Comparison of ENCODE assay signal across 29 mouse cellular contexts in the genomic region with DNA sequence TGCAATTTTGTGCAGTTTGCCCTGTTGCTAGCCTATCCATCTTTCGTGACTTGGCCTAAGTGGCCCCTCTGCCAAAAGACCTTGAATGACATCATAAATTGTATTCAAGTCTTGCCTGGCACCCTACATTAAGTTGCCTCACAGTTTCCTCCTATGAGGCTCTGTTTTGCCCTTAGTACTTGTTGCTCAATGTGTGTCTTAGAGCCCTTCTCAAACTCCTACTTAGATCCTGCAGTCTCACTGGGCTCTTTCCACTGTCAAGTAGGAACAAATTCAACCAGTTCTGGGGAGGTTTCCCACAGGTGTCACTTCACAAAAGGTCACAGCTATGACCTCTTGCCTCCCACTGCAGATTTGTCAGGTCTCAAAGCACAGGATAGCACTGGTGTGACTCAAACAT. TPM values are rescaled to one million over a fixed set of nuclear protein-coding genes. Genes with fewer than 3 reads are reported as not detected.
DNase-seq lines count a peak whose midpoint lies in the region; ATAC-seq and TF ChIP-seq lines count a peak whose summit lies in the region.
"Had no signal": no experiment of that assay in that cellular context is flagged by ENCODE, and none has a peak within 500 bp of the region (broad histone marks: within the 10 kb centered on the region; RNA-seq: fewer than 3 reads in every experiment).

No protein-coding gene starts in this region.

- peak; percentile 49 to 88 for DNase-seq in adrenal gland, adult (ENCODE audit: inconsistent age in 2 of 2, low spot score in 1 of 2)
- DNase-seq in adrenal gland, postnatal 4 days (ENCODE audit: low spot score in 2 of 2), result no peak
- peak; percentile 2 for DNase-seq in adrenal gland, postnatal 25 days
- peak; percentile 82 for DNase-seq in lung, postnatal 0 days (ENCODE audit: low spot score)
- DNase-seq in urinary bladder, postnatal 10 days (ENCODE audit: low spot score), result no peak
- no peak for DNase-seq in thymus, postnatal 25 days
- DNase-seq in ovary, adult 18-20 months (ENCODE audit: low spot score), result no peak
- DNase-seq in midbrain, postnatal 0 days (ENCODE audit: low spot score), result no peak
- DNase-seq: cerebellum, adult 9-10 months; gastrocnemius, postnatal 14 days; heart, postnatal 10 days; kidney, adult 8-10 months; kidney, postnatal 14 days; left cerebral cortex, postnatal 4 days; liver; lung, embryonic 14.5 days had no signal

- 0 out of 2 replicates have a peak, but pooled peaks cover 4% of the 10 kb centered on the region for H3K36me3 ChIP-seq in lung, postnatal 0 days (ENCODE audit: insufficient read depth, low read length)
- no peaks in the 10 kb centered on the region for H3K36me3 ChIP-seq in midbrain, postnatal 0 days (ENCODE audit: insufficient read depth, low read length)
- H3K36me3 ChIP-seq: midbrain, embryonic 15.5 days; neural tube, embryonic 15.5 days had no signal

- WGBS in lung, postnatal 0 days, result 47% methylated on average over 1 of the region's 1 CpGs
- WGBS in midbrain, postnatal 0 days, result 97% methylated on average over 1 of the region's 1 CpGs

- no peak for TF ChIP-seq CTCF in lung, postnatal 0 days (IDR thresholded peaks at IDR 0.05)
- no peak for TF ChIP-seq CTCF in midbrain, postnatal 0 days (IDR thresholded peaks at IDR 0.05)

- peak; percentile 85 for ATAC-seq in lung, postnatal 0 days
- no peak for ATAC-seq in midbrain, postnatal 0 days (ENCODE audit: low FRiP score)
- ATAC-seq: forebrain, embryonic 14.5 days; midbrain, embryonic 15.5 days had no signal

- H3K9me3 ChIP-seq in lung, postnatal 0 days (ENCODE audit: low read length), result no peaks in the 10 kb centered on the region
- H3K9me3 ChIP-seq in midbrain, postnatal 0 days (ENCODE audit: low read length), result no peaks in the 10 kb centered on the region
- H3K9me3 ChIP-seq: heart, embryonic 10.5 days; midbrain, embryonic 15.5 days; neural tube, embryonic 15.5 days had no signal

- H3K27me3 ChIP-seq in lung, postnatal 0 days (replicated peaks; ENCODE audit: insufficient read depth, low read length), result no peaks in the 10 kb centered on the region
- H3K27me3 ChIP-seq in midbrain, postnatal 0 days (ENCODE audit: insufficient read depth, low read length), result no peaks in the 10 kb centered on the region
- H3K27me3 ChIP-seq: CH12.LX; midbrain, embryonic 15.5 days; neural tube, embryonic 15.5 days had no signal

- no peak overlapping the region for H3K4me3 ChIP-seq in lung, postnatal 0 days (ENCODE audit: low read depth, low read length)
- H3K4me3 ChIP-seq in midbrain, postnatal 0 days (ENCODE audit: low read depth, low read length), result no peak overlapping the region
- H3K4me3 ChIP-seq: heart, embryonic 10.5 days; midbrain, embryonic 15.5 days; neural tube, embryonic 15.5 days had no signal

- TF ChIP-seq EP300 in lung, postnatal 0 days (IDR thresholded peaks at IDR 0.05), result peak; percentile 69

- H3K9ac ChIP-seq in lung, postnatal 0 days (replicated peaks; ENCODE audit: low read depth), result no peak overlapping the region
- H3K9ac ChIP-seq in midbrain, postnatal 0 days (replicated peaks; ENCODE audit: low read length, poor library complexity, severe bottlenecking), result no peak overlapping the region
- H3K9ac ChIP-seq: hindbrain, embryonic 14.5 days; lung, embryonic 14.5 days; midbrain, embryonic 15.5 days; neural tube, embryonic 15.5 days had no signal

- H3K4me1 ChIP-seq in lung, postnatal 0 days (ENCODE audit: insufficient read depth, low read depth, low read length), result no peaks in the 10 kb centered on the region; the same call in 1 of the 2 replicates
- H3K4me1 ChIP-seq in midbrain, postnatal 0 days (ENCODE audit: insufficient read depth, low read length), result no peaks in the 10 kb centered on the region
- H3K4me1 ChIP-seq: heart, embryonic 10.5 days; midbrain, embryonic 15.5 days; neural tube, embryonic 15.5 days had no signal

- no peak overlapping the region for H3K4me2 ChIP-seq in lung, postnatal 0 days (replicated peaks; ENCODE audit: low read depth, low read length)
- H3K4me2 ChIP-seq in midbrain, postnatal 0 days (ENCODE audit: low read depth, low read length, poor library complexity, severe bottlenecking), result no peak overlapping the region
- H3K4me2 ChIP-seq: hindbrain, embryonic 14.5 days; lung, embryonic 14.5 days; midbrain, embryonic 15.5 days; neural tube, embryonic 15.5 days had no signal

- H3K27ac ChIP-seq in lung, postnatal 0 days (ENCODE audit: low read length), result no peak overlapping the region
- no peak overlapping the region for H3K27ac ChIP-seq in midbrain, postnatal 0 days (ENCODE audit: low read depth, low read length)
- H3K27ac ChIP-seq: heart, embryonic 10.5 days; hindbrain, embryonic 14.5 days; midbrain, embryonic 15.5 days; neural tube, embryonic 15.5 days had no signal

RNA-seq across cellular contexts. Expression of a gene that starts 22.3 kb away (rescaled TPM):
- total RNA-seq in adrenal gland, postnatal 4 days (2021), result 10 to 100 TPM; 71.9 to 76.9 TPM
- 168 and 180 TPM in 2 replicates for total RNA-seq in adrenal gland, postnatal 25 days (2021)
- 143 and 168 TPM in 2 replicates for polyA plus RNA-seq in lung, postnatal 0 days (2015; fragmentation: Nextera tagmentation; extraction: Ambion mirVana)
- total RNA-seq in midbrain, postnatal 0 days (2014; rRNA removed), result 0.99 and 4.7 TPM in 2 replicates
- 3.0 and 4.0 TPM in 2 replicates for polyA plus RNA-seq in midbrain, postnatal 0 days (2015; fragmentation: Nextera tagmentation; extraction: Ambion mirVana)

RNA-seq across cellular contexts. Expression of a gene that starts 40.1 kb away (rescaled TPM):
- 10 to 100 TPM in 1 of 2 experiments, 1 to 10 TPM in 1; 1.7 to 35.3 TPM for total RNA-seq in adrenal gland, postnatal 4 days (2021)
- total RNA-seq in adrenal gland, postnatal 25 days (2021), result 3.3 and 8.9 TPM in 2 replicates
- polyA plus RNA-seq in lung, postnatal 0 days (2015; fragmentation: Nextera tagmentation; extraction: Ambion mirVana), result 25.0 and 40.6 TPM in 2 replicates
- 1.2 TPM in 1 of 2 replicates, not detected in the other for total RNA-seq in midbrain, postnatal 0 days (2014; rRNA removed)
- not detected in 2 replicates for polyA plus RNA-seq in midbrain, postnatal 0 days (2015; fragmentation: Nextera tagmentation; extraction: Ambion mirVana)
- total RNA-seq: CH12.LX; common myeloid progenitor, adult 5-6 weeks; gastrocnemius, postnatal 14 days; left cerebral cortex, adult 18-20 months; left cerebral cortex, postnatal 4 days; megakaryocyte-erythroid progenitor cell, adult 5-6 weeks; MEL had no signal
- polyA plus RNA-seq: embryonic facial prominence, embryonic 11.5 days; intestine, embryonic 14.5 days; lung, embryonic 14.5 days; neural tube, embryonic 15.5 days; thymus, postnatal 0 days had no signal

Comparison
In these comparisons a context has a peak if more than half of its experiments do, and no peak if none do; other contexts are left out.
1. DNase-seq: peak in adrenal gland, adult (2 of 2), adrenal gland, postnatal 25 days (single experiment) and lung, postnatal 0 days (single experiment); none in adrenal gland, postnatal 4 days (0 of 2), urinary bladder, postnatal 10 days (single experiment), thymus, postnatal 25 days (single experiment), ovary, adult 18-20 months (single experiment) and midbrain, postnatal 0 days (single experiment).
2. RNA of a gene that starts 22.3 kb away (total RNA-seq): 168 to 180 TPM in adrenal gland, postnatal 25 days and 71.9 to 76.9 TPM in adrenal gland, postnatal 4 days; 0.99 to 4.7 TPM in midbrain, postnatal 0 days; every median in the first group is over 10 times any median in the second.